ENCODE assay signal across 24 mouse cellular contexts in genomic region chr3:65844302-65844701, GRCm38 (mm10).
A peak's percentile ranks its signal among the peaks of the same experiment; 100 is the strongest.
DNase-seq lines count a peak whose midpoint lies in the region; ATAC-seq lines count a peak whose summit lies in the region.
"Had no signal": no experiment of that assay in that cellular context is flagged by ENCODE, and none has a peak within 500 bp of the region (broad histone marks: within the 10 kb centered on the region; RNA-seq: fewer than 3 reads in every experiment).

No protein-coding gene starts in this region.

- 83% methylated on average over 10 of the region's 10 CpGs for WGBS in heart, embryonic 13.5 days
- 72% methylated on average over 10 of the region's 10 CpGs for WGBS in lung, embryonic 16.5 days

- no peak for DNase-seq in heart, postnatal 14 days
- no peak for DNase-seq in lung, postnatal 14 days
- DNase-seq in 3T3-L1 (ENCODE audit: low read depth, low spot score) (peak; percentile 92), NIH3T3 (ENCODE audit: low read depth) (peak; percentile 76)
- DNase-seq in right cerebral cortex, postnatal 25 days: no peak
- no peak for DNase-seq in gastrocnemius, postnatal 4 days (ENCODE audit: low spot score in 2 of 2)
- DNase-seq: adrenal gland, adult 2 months; cerebellum, adult 11 months; cerebellum, postnatal 36 days; embryo, embryonic 11 days; gastrocnemius, adult 2 months; layer of hippocampus, adult 9-11 months; liver, embryonic 13.5 days; lung, postnatal 4 days; right cerebral cortex, postnatal 4 days; thymus, adult 2 months; thymus, postnatal 4 days had no signal

- H3K4me3 ChIP-seq in heart, embryonic 13.5 days: no peak overlapping the region
- no peak overlapping the region for H3K4me3 ChIP-seq in lung, embryonic 16.5 days (ENCODE audit: low read length)
- H3K4me3 ChIP-seq: embryonic facial prominence, embryonic 13.5 days; gastrocnemius, adult 2 months; hindbrain, embryonic 13.5 days; limb, embryonic 13.5 days; liver, embryonic 13.5 days had no signal

- ATAC-seq in heart, embryonic 13.5 days (ENCODE audit: extremely low read depth, insufficient number of reproducible peaks, low FRiP score, low TSS enrichment): no peak
- no peak for ATAC-seq in lung, embryonic 16.5 days (ENCODE audit: low read depth)
- ATAC-seq: midbrain, embryonic 16.5 days had no signal

- peaks cover 64% of the 10 kb centered on the region for H3K4me1 ChIP-seq in heart, embryonic 13.5 days
- H3K4me1 ChIP-seq in lung, embryonic 16.5 days (replicated peaks; ENCODE audit: control insufficient read depth, insufficient read depth, low read length): peaks cover 34% of the 10 kb centered on the region

- H3K27me3 ChIP-seq in heart, embryonic 13.5 days (replicated peaks): no peaks in the 10 kb centered on the region
- H3K27me3 ChIP-seq in lung, embryonic 16.5 days (ENCODE audit: control insufficient read depth, insufficient read depth, low read depth, low read length): no peaks in the 10 kb centered on the region
- H3K27me3 ChIP-seq: embryonic facial prominence, embryonic 13.5 days; hindbrain, embryonic 13.5 days; limb, embryonic 13.5 days; liver, embryonic 13.5 days had no signal

- no peaks in the 10 kb centered on the region for H3K36me3 ChIP-seq in heart, embryonic 13.5 days
- no peaks in the 10 kb centered on the region for H3K36me3 ChIP-seq in lung, embryonic 16.5 days (ENCODE audit: control insufficient read depth, insufficient read depth, low read length)
- H3K36me3 ChIP-seq: embryonic facial prominence, embryonic 13.5 days; hindbrain, embryonic 13.5 days; limb, embryonic 13.5 days; liver, embryonic 13.5 days had no signal

- intact Hi-C loops in heart, postnatal 14 days (cut with DNase I): no loop called here

- H3K9ac ChIP-seq in heart, embryonic 13.5 days: no peak overlapping the region
- H3K9ac ChIP-seq in lung, embryonic 16.5 days (ENCODE audit: low read length): no peak overlapping the region
- H3K9ac ChIP-seq: embryonic facial prominence, embryonic 13.5 days; hindbrain, embryonic 13.5 days; limb, embryonic 13.5 days; liver, embryonic 13.5 days had no signal

- peak overlapping the region; percentile 84 for H3K27ac ChIP-seq in heart, embryonic 13.5 days (replicated peaks)
- H3K27ac ChIP-seq in lung, embryonic 16.5 days (ENCODE audit: low read length): peak overlapping the region; percentile 56
- H3K27ac ChIP-seq: embryonic facial prominence, embryonic 13.5 days; gastrocnemius, adult 2 months; hindbrain, embryonic 13.5 days; kidney, postnatal 0 days; limb, embryonic 13.5 days; liver, embryonic 13.5 days had no signal

- H3K9me3 ChIP-seq in heart, embryonic 13.5 days: no peaks in the 10 kb centered on the region
- no peaks in the 10 kb centered on the region for H3K9me3 ChIP-seq in lung, embryonic 16.5 days (ENCODE audit: control insufficient read depth, low read length)
- H3K9me3 ChIP-seq: embryonic facial prominence, embryonic 13.5 days; hindbrain, embryonic 13.5 days; limb, embryonic 13.5 days; liver, embryonic 13.5 days had no signal

- H3K4me2 ChIP-seq in heart, embryonic 13.5 days: no peak overlapping the region
- no peak overlapping the region for H3K4me2 ChIP-seq in lung, embryonic 16.5 days (ENCODE audit: low read depth, low read length)
- H3K4me2 ChIP-seq: embryonic facial prominence, embryonic 13.5 days; hindbrain, embryonic 13.5 days; limb, embryonic 13.5 days; liver, embryonic 13.5 days had no signal

Comparison
In these comparisons a context has a peak if more than half of its experiments do, and no peak if none do; other contexts are left out.
1. DNase-seq: peak in 3T3-L1 (single experiment) and NIH3T3 (single experiment); none in heart, postnatal 14 days (0 of 2), lung, postnatal 14 days (single experiment), right cerebral cortex, postnatal 25 days (single experiment) and gastrocnemius, postnatal 4 days (0 of 2).